Mouse (Mus musculus) heart, adult 2 months (tissue): ENCODE data around the gene Fkbp3.

ENCODE experiments used
- CTCF ChIP-seq: fragments of 200-600 bp; IDR thresholded peaks from 2 replicates; pipeline ENCODE4 v1.8.1; 2022; ENCODE audit warnings: antibody characterized with exemption, mild to moderate bottlenecking, moderate library complexity
- POLR2A ChIP-seq: fragments of 200-500 bp; IDR thresholded peaks from 2 replicates; pipeline ENCODE4 v1.6.1; 2011; ENCODE audit warnings: mild to moderate bottlenecking, low read depth, low read length, control low read depth; ENCODE audit not compliant: insufficient read depth

- TF ChIP-seq POLR2A (no peak), CTCF (no peak)
Observed at GRCm38 (mm10) chr12:65112811-65113210, 39.0 kb upstream of the Fkbp3 start.
